Mouse (Mus musculus): ENCODE data around the gene Kcnip2. TPM values are rescaled to one million over a fixed set of nuclear protein-coding genes. Genes with fewer than 3 reads are reported as not detected.
A peak's percentile ranks its signal among the peaks of the same experiment; 100 is the strongest.

Kcnip2 gene
- under 1 TPM; 0.52 to 0.54 TPM for total RNA-seq (2021)
- long read RNA-seq, experiment 1: 0 reads
- long read RNA-seq, experiment 2: 0 reads

DNA sequence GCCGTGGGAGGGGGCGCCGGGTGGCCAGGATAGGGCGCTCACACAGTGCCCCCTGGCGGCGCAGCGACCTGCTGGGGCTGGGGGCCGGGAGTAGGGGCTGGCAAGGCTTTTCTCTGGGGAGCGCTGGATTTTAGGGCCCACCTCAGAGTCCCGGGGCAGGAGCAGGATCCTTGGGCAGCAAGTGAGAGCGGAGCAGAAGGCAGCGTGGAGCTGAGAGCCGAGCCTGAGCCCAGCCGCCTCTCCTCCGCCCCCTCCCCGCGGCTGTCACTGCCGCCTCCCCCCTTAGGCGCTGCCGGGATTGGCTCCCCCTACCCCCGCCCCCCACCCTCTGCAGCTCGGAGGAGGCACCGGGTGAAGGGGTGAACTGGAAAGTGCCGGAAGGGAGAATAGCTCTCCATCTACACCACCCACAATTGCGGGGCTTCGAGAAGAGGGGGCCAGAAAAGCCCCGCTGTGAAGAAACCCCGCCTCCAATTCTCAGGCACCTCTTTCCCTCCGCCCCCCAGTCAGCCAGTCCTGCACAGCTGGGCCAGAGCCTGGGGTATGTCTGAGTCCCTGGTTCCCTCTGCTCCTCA, at the start of gene Kcnip2:
TSS of gene Kcnip2 (minus strand) at position 231 of the 575 bp plus-strand sequence.
- DNase-seq (ENCODE audit: low spot score in 2 of 2): peak in 1 of 2 experiments; percentile 23

DNA sequence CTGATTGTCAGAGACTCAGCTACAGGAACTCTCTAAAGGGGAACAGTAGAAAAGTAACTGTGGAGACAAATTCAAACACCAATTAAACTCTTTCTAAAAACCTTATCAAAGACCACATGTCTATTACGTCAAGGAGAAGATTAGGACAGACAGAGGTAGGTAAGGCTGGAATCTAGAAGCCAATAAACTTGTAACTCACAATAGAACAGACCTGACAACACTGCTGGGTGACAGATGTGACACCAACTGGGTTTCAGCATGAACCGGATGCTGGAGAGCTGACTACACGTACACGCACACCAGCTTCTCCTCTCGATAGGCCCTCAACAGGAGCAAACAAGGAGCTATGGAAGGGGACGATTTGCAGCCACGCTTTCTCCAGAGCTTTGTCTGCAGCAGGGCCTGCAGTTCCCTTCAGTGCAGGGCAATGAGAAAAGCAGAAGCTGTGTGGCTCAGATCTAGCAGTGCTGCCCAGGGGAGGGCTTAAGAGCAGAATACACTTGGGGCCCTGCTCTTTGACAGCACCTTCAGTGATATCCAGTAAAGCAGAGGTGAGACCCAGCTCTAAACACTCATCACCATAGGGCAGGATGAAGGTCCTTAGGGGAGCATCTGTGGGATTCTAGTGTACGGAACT, 39.5 kb upstream of the Kcnip2 start:
- no peak for DNase-seq (ENCODE audit: low spot score in 2 of 2)

DNA sequence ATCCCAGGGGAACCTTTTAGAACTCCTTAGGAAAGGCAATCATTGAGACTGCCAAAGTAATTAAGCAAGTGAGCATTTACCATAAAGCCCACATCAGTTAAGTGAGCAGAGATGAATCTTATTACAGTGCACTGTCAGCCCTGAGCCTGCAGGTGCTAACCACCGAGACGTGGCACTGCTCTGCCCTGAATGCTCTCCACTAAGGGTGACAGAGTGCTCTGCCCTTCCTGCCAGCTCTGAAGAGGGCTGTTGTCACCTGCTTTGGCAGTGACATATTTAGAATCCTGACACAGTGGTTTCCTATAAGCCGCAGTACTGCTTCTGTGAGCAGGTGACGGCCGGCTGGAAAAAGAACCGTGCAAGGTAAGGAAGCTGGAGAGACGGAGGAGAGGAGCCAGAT, 38.7 kb upstream of the Kcnip2 start:
- DNase-seq (ENCODE audit: low spot score in 2 of 2): no peak

GRCm38 (mm10) chr19:45847733-45848093, 31.9 kb upstream of the Kcnip2 start:
- no peak for DNase-seq (ENCODE audit: low spot score in 2 of 2)

DNA sequence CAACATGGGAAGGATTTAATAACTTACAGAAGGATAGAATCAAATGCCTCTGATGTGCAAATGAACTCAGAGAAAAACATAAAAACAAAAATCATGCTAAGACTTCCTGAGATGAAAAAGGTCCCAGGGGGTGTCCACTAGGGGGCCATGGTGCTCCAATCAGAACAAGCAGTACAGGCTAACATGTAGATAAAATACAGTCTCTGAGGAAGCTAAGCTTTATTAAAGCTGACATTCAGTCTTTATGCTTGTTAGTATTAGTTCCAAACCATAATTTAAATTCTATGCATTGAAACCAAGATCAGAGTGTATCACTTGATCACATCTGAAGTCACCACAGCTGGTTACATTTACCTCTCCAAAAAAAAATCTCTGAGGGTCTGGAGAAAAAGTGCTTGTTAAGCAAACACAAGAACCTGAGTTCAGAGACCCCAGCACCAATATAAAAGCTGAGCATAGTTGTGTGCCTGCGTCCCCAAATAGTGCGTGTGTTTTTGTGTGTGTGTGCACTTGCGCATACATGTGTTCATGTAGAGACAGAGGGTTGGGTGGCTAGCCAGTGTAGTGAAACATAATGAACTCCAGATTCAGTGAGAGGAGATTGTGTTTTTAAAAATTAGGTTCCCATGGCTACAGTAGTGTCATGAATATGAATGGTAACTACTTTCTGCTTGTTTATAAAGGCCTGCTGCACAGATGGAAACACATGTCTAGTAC, 31.3 kb upstream of the Kcnip2 start:
- DNase-seq (ENCODE audit: low spot score in 2 of 2): no peak

- DNase-seq (ENCODE audit: low spot score in 2 of 2): no peak
These were observed 28.3 kb upstream of the Kcnip2 start for GRCm38 (mm10) chr19:45844209-45844608.

DNA sequence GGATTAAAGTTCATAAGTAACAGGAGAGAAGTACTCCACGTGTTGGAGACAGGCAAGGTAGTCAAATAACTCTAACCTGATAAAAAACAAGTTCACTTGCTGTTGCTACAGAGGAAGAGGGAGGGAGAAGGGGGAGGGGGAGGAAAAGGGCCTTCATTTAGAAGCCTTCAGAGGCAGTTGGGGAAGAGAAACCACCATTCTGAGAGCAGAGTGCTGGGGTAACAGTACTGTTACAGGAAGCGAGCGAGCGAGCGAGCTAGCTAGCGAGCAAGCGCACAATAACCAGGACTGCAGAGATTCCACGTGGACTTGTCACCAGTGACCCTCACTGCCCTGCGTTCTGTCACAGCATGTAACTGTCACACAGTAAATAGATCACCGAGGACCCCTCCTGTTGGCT, 27.6 kb upstream of the Kcnip2 start:
- DNase-seq (ENCODE audit: low spot score in 2 of 2): no peak

DNA sequence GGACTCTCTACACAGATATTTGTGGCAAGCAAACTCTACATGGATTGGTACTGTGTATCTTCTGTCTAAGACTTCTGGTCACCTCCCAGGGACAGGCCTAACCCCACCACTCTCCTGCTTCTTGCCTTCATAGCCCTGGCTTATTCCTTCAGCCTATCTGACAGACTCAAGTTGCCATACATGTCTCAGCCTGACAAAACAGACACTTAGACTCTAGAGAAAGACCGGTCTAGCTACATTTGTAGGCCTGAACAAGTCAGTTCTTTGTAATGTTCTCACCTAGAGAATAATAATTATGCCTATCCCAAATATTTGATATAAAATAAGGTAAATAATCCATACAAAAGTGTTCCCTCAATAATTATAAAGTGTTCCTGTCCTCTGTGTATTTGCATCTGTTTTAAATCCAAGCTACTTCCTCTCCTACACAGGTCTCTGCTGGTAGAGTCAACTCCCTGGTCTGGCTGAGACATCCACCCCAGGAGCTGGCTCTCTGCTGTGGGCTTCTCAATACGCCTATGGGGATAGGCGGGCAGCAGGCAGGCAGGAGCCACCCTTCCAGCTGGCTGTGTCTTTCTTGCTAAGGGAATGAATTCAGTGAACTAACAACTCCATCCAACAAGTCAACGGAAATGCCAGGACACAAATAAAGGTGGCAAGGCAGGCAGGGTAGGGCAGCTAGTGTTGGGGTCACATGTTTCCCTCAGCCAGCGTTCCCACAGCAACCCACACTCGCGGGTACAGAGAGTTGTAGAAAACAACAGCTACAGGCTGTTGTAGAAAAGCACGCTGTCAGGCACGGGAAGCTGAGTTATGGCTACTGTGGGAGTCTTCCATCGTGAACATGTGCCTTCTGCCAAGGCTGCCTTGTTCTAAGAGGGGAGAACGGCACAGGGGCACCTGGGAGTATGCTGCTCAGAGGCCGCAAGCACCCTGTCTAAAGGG, 21.5 kb upstream of the Kcnip2 start:
- no peak for DNase-seq (ENCODE audit: low spot score in 2 of 2)

DNA sequence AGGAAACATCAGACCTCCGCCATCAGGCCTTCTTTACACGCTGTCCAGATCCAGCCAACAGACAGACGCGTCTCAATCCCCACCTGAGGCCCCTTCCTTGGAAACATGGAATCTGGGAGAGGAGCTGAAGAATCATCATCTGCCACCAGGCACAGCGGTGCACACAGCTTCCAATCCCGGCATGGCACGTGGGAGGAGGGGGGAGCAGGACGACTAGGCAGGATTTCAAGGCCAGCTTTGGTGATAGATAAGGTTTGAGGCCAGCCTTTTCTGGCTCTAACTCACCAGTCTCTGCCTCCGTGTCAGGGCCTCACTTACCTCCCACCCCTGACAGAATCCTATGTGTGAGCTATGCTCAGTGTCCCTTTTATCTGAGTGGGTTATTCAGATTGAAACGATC, 19.6 kb upstream of the Kcnip2 start:
- no peak for DNase-seq (ENCODE audit: low spot score in 2 of 2)

DNA sequence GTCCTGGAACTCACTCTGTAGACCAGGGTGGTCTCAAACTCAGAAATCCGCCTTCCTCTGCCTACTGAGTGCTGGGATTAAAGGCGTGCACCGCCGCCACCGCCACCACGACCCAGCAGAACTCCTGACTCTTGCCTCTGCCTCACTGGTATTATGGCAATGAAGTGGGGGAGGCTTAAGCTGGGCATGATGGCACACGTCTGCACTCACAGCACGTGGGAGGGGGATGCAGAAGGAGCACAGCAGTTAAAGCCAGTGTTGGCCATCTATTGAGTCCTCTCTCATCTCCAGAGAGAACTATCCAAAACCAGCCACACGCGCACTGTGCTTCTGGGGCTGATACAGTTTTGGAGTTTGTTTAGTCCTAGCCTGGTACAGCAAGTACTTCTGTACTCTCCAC, 17.8 kb upstream of the Kcnip2 start:
- DNase-seq (ENCODE audit: low spot score in 2 of 2): no peak

GRCm38 (mm10) chr19:45830679-45831078, 14.8 kb upstream of the Kcnip2 start:
- DNase-seq (ENCODE audit: low spot score in 2 of 2): no peak

DNA sequence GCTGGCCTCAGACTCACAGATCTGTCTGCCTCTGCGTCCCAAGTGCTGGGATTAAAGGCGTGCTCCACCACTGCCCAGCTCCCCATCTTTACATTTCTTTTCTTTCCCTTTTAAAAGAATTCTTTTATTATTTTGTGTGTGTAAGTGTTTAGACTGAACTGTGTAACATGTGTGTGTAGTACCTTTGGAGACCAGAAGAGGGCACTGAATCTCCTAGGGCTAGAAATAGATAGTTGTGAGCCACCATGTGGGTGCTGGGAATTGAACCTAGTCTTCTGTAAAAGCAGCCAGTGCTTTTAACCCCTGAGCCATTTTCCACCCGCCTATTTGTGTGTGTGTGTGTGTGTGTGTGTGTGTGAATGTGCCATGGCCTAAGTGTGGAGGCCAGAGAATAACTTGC, 11.9 kb upstream of the Kcnip2 start:
- no peak for DNase-seq (ENCODE audit: low spot score in 2 of 2)

DNA sequence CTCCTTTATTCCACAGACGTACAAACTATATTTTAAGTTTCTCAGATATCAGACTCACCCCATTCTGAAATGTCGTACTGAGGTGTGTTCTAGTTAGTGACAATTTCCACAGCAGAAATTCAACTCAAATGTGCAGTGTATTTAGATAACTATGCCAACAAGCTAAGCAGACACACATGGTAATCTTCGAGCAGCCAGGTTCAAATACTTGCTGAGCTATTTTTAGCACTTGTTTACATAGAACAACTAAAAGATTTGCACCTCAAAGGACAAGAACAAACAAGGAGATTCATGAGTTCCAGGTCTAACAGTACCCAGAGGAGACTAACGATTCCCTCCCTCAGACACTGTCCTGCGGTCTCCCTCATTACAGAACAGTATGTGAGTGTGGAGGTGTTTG, 11.3 kb upstream of the Kcnip2 start:
- DNase-seq (ENCODE audit: low spot score in 2 of 2): no peak

DNA sequence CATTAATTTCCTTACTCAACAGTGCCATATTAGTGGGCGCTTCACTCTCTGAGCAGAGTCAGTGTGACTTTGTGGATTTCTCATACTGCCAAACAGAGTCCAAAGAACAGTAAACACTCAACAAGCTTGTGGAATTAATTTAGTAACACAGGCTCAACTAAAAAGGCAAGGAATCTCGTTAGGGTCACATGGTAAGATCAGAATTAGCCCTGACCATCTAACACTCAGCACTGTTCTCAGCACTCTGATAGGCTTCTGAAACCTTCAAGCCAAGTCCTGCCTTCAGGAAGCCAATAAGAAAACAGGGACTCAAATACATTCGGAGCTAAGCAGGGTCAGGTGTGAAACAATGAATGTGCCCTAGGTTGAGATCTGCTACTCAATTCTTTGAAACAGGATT, 10.3 kb upstream of the Kcnip2 start:
- no peak for DNase-seq (ENCODE audit: low spot score in 2 of 2)

GRCm38 (mm10) chr19:45821832-45822231, 6.0 kb upstream of the Kcnip2 start:
- DNase-seq (ENCODE audit: low spot score in 2 of 2): no peak

GRCm38 (mm10) chr19:45817816-45818490, 2.1 kb upstream of the Kcnip2 start:
- DNase-seq (ENCODE audit: low spot score in 2 of 2): no peak

GRCm38 (mm10) chr19:45816727-45817126, 866 bp upstream of the Kcnip2 start:
- no peak for DNase-seq (ENCODE audit: low spot score in 2 of 2)

DNA sequence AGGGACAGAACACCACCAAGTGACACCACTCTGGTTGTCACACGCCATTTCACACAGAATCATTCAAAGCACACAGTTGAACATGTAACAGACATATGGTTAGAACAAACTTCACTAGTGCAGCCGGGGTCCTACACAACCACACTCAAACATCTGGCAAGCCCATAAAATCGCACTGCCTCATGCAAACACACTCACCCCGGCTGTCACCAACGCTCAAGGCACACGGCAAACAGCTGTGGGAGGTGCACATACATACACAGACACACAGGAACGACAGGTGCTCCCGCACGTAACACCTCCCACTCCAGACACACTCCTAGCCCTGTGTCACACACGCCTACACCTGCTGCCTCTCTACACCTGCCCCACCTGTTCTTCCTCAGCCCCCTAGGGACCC, 691 bp downstream of the Kcnip2 start:
- DNase-seq (ENCODE audit: low spot score in 2 of 2): no peak

DNA sequence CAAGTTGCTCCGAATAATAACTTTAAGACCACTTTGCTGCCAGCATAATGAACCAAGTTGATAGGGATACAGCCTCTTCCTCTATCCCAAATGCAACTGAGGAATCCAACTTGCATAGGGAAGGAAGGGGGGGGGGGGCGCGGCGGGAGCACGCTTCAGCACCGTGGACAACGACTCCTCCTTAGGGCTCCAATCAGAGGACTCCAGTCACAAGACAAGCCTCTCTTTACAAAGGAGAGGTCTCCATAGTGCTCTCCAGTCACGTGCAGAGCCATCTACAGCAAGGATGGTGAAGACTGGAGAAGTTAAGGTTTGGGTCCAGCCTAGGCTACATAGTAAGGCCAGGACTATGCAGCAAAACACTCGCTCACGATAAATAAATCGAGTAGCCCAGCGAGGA, 2.1 kb downstream of the Kcnip2 start:
- no peak for DNase-seq (ENCODE audit: low spot score in 2 of 2)

- DNase-seq (ENCODE audit: low spot score in 2 of 2): peak; percentile 54 to 78
These were observed 2.6 kb downstream of the Kcnip2 start for GRCm38 (mm10) chr19:45813263-45813662.

- DNase-seq (ENCODE audit: low spot score in 2 of 2): no peak
These were observed 3.1 kb downstream of the Kcnip2 start for GRCm38 (mm10) chr19:45812673-45813252.
